Mouse (Mus musculus) kidney, postnatal 25 days (tissue): ENCODE results near the gene Mat1a.

Experiments
- DNase-seq, 2 experiments: peaks; one replicate each; pipeline ENCODE4 v3.0.0; 2021; ENCODE audit warnings: mixed read lengths in 2 of 2

Gene Mat1a

DNA sequence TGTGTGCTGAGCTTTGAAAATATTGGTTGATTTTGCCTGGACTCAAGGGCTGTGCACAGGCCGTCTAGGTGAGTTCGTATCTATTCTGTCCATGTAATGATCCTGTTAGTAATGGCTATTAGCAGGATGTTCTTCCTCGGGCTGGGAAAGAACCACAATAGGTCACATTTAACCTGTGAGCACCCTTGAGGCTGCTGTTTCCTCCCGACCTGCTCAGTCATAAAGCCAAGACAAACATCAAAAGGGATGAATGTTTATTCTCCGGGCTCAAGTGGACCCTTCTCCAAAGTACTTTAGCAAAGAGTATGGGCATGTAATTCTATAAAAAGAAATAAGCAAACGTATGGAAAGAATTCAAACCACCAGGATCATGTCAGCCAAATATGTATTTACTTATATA is 41.2 kb downstream of the Mat1a start:
- DNase-seq: no peak

DNA sequence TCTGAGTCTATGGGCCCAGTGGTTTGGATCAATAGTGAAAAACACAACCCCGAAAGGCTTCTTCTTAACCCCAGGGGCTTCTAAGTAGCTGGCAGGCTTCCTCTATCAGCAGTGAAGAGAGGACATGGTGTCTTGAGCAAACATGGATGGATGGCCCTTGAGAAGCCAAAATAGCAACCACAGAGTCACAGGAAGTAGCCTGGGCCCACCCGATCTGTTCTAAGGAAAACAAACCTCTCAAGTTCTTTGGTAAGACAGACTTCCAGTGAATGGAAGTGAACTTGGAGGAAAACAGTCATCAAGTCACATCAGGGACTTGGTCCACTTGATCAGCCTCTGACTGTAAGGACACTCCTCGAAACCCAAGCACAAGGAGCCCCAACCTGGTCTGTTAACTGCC is 42.1 kb downstream of the Mat1a start:
- DNase-seq: no peak

DNA sequence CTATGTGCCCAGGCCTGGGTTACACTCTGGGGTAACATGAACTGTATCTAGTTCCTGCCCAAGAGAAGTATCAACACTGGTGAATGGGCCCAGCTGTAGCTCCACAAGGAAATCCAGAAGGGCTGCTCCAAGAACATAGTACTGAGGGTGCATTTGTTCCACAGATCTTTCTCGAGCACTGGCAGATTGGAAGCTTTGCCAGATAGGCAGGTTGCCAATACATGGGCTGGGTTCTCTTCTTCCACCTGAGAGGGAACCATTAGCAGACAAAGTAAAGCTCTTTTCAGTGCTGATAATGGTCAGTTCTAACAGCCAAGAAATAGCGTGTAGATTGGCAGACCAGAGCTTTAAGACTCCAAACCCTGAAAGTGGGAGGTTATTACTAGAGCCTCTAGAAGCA is 42.5 kb downstream of the Mat1a start:
- no peak for DNase-seq

DNA sequence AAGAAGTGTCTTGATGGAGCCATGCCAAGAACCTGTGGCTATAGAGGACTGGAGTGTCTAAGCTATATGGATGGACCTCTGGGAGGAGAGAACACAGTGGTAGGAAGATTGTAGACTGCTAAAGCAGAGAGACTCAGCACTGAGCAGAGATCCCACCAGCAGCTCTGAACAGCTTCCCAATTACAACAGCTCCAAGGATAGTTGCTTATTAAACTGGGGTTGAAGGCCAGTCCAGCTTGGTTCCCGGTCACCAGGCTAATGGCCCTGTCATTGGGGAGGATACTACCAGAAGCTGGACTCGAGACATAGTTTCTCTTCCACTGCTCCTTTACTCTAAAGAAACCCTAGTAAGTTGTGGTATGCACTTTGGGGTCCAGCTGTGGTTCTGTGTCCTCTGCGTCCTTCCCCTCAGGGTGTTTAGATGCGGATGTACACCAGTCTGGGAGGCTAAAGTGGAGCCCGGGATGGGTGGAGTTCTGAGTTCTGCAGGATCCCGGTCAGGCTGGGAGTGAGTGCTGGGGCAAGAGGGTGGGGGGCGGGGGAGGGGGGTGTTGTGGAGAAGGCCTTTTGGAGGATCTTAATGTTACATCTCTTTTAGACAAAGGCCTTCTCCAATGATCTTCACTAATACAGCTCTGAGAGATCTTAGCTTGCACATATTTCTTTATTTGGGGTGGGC is 46.5 kb downstream of the Mat1a start, which contains the start of gene Mbl1:
TSS of gene Mbl1 (plus strand) at position 239 of the 679 bp plus-strand sequence.
- peak; percentile 29 to 46 for DNase-seq

DNA sequence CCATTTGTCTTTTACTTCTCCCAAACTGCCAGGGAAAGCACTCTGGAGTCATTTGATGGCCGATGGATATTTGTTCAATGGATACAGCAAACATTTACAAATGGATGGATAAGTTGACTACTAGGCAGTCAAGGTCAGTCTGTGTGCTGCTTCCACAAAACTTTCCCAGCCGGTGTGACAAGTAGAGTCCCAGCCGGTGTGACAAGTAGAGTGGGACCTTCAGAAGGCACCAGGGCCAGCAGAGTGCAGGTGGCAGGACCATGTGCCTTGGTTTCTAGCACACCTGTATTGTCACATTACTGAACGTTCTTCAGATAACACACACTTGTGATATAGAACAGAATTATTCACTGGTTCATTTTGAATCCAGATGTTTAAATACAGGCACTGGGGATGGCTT is 55.2 kb downstream of the Mat1a start:
- no peak for DNase-seq

DNA sequence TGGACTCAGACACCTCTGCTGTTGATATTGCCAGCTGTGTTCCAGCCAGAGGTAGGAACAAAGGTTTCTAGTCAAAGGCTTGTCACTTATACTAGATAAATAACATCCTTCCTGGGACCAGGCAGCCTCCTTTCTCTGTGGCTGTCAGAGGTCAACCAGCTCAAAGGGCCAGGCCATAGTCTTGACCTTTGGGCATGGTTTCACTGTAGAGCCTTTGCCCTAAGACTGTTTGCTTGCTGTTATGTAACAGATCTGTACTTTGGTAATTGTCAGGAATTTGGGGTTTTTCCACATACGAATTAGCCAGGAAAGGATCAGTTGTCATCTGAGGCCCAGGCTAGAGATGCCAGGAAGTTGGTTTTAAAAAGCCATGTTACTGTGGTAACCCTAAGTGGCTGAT is 55.9 kb downstream of the Mat1a start:
- DNase-seq: peak; percentile 27 to 78

DNA sequence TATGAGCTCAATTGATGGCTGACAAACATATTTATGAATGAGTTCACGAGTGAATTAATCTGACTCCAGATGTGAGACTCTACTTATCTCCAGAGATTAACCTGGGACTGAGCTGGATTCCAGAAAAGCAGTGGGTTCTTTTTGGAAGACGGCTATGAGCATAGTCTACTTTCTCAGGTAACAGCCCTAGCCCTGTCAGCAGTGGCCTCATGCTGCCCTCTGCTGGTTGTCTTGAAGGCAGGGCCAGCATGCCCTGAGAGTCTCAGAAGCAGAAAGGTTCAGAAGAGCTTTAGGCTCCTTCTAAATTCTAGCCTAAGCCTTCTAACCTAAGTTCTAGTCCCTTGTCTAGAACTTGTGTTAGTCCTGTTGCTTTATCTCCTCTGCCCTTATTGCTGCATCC is 57.8 kb downstream of the Mat1a start:
- peak; percentile 55 to 65 for DNase-seq

DNA sequence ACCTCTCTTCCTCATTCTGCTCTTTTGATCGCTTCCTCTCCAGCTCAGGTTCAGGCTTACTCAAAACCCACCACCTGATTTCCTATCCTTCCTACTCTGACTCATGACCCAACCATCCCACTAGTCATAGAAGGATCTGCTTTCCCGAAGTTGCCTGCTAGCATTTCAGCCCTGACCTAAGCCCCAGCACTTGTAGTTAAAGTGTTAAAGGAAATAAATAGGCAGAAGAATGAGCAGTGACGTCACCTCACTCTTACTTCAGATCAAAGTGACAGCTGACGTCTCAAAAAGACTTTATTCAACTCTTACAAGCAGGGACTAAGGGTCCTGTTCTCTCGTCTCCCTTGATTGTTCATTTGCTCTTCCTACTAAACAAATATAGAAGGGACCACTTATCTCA is 62.4 kb downstream of the Mat1a start:
- DNase-seq: no peak

DNA sequence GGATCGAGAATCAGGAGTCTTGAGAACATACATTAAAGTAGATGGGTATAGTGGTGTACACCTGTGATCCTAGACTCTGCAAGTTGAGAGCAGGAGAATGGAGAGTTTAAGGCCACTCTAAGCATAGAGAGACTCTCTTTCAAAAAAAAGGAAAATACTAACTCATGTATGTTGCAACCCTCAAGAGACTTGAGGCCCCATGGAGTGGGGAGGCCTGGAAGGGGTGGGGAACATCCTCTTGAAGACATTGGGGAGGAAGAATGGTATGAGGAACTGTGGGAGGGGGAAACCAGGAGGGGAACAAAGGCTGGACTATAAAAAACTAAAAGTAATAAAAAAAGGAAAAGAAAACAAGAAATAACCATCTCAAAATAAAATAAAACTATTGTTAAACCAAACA is 63.7 kb downstream of the Mat1a start:
- DNase-seq: no peak

DNA sequence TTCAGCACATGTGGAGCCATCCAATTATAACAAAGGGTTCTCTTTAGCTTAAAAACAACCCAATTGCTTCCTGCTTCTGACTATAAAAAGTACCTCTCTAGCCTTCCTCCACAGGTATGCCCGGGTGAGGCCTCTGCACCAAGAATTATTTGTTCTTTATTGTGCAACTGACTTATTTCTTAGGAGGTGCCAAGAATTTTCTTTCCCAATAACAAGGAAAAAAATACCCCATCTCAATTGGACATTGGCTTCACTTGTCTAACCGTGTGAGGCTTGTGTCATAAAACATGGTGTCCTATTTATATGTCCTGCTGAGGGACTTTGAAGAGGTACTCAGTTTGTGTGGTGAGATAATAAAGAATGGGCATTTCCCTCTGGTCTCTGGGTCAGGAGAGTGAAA is 65.7 kb downstream of the Mat1a start:
- no peak for DNase-seq
